Mouse (Mus musculus) kidney, postnatal 0 days (tissue): ENCODE measurements at regions not wholly inside any gene's neighbourhood (a gene's known extent, or its start where the extent isn't known, plus 50 kb on each side); places are given as distances from the start of the nearest gene placed in this dataset.

Experiments
- ATAC-seq: fragments of 200-750 bp; cut with Nextera tagmentation; replicated peaks from 2 replicates; pipeline ENCODE4 v1.8.0; 2017; ENCODE audit warnings: low read depth, moderate number of reproducible peaks, moderate TSS enrichment, moderate library complexity; ENCODE audit not compliant: low FRiP score
- DNase-seq: peaks from one replicate; pipeline ENCODE4 v3.0.0-alpha.2; 2016; ENCODE audit warnings: low spot score
- H3K27ac ChIP-seq: fragments of 300-500 bp; sonication (generic); 2 replicates; pipeline ENCODE4 v1.5.1; 2014; ENCODE audit warnings: mild to moderate bottlenecking
- H3K27me3 ChIP-seq: fragments of 300-500 bp; sonication (generic); 2 replicates; pipeline ENCODE4 v1.6.1; 2014; ENCODE audit warnings: low read length, mixed read lengths; ENCODE audit not compliant: insufficient read depth
- H3K36me3 ChIP-seq: fragments of 300-500 bp; sonication (generic); 2 replicates; pipeline ENCODE4 v1.6.1; 2014; ENCODE audit warnings: low read length, mixed read lengths; ENCODE audit not compliant: insufficient read depth
- H3K4me1 ChIP-seq: fragments of 300-500 bp; sonication (generic); replicated peaks from 2 replicates; pipeline ENCODE4 v1.6.1; 2014; ENCODE audit warnings: antibody characterized with exemption, low read length, mixed read lengths; ENCODE audit not compliant: insufficient read depth
- H3K4me2 ChIP-seq: fragments of 300-500 bp; sonication (generic); 2 replicates; pipeline ENCODE4 v1.6.1; 2014; ENCODE audit warnings: mild to moderate bottlenecking, low read length, moderate library complexity, mixed read lengths
- H3K4me3 ChIP-seq: fragments of 300-500 bp; sonication (generic); replicated peaks from 2 replicates; pipeline ENCODE4 v1.5.1; 2014; ENCODE audit warnings: low read depth, low read length
- H3K9ac ChIP-seq: fragments of 300-500 bp; sonication (generic); 2 replicates; pipeline ENCODE4 v1.6.1; 2014; ENCODE audit warnings: low read depth, low read length
- H3K9me3 ChIP-seq: fragments of 300-500 bp; sonication (generic); replicated peaks from 2 replicates; pipeline ENCODE4 v1.6.1; 2016; ENCODE audit warnings: low read length, inconsistent platforms, mixed read lengths
- CTCF ChIP-seq: IDR thresholded peaks from 2 replicates; pipeline ENCODE4 v1.5.1; 2016; ENCODE audit warnings: antibody characterized with exemption, low read depth, mild to moderate bottlenecking, moderate library complexity
- WGBS: fragments of 180-500 bp; shearing (Covaris S2); extraction: QIAGEN DNeasy Blood & Tissue Kit; methylation state at CpG from one replicate; pipeline ENCODE4 v1.1.7; 2014; 5-methylcytosine and 5-hydroxymethylcytosine counted together

DNA sequence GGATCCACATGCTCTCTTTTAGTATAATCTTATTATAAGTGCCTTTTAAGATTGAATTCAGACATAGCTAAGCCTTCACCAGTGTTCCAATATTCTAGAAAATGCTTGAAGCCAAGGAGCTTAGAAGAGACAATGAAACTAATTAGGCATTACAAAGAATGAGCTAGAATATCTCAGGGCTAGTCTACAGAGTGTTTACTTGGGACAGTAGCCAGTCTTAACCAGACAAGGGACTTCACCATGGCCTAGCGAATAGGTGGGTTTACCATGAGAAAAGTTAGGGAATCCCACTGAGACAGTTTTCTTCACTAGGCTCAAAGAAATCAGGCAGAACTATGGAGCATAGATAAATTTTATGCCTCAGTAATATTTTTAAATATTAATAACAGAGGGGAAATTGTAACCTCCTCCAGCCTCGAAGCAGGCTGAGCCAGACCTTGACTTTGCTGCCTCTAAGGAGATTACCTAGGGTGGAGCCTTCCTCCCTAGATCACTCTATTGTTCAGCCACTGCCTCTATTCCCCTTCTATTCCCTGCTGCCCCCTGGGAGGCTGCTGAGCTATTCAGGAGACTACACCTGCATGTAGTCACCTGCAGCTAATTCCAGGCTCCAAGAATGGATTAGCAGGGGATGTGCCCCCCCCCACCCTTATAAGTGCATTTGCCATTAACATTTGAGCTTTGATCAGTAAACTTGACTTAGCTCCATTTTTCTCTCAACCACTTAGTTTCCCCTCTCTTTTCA, 1014.5 kb upstream of the Arrdc3 start:
- Histone ChIP-seq H3K36me3 (no peaks in the 10 kb centered on the region), H3K4me2 (no peak overlapping the region), H3K27ac (no peak overlapping the region), H3K9me3 (no peaks in the 10 kb centered on the region; the same call in 1 of the 2 replicates), H3K9ac (no peak overlapping the region), H3K27me3 (no peaks in the 10 kb centered on the region), H3K4me3 (no peak overlapping the region), H3K4me1 (no peaks in the 10 kb centered on the region)
- TF ChIP-seq CTCF, result no peak
- 69% methylated on average over 2 of the region's 2 CpGs for WGBS
- DNase-seq, result no peak
- ATAC-seq, result no peak

- no peak overlapping the region for H3K9ac ChIP-seq
- 81% methylated on average over 1 of the region's 1 CpGs for whole genome bisulfite sequencing
- ATAC-seq (no peak), DNase-seq (no peak)
- H3K9me3 ChIP-seq, result no peaks in the 10 kb centered on the region
- no peak overlapping the region for H3K4me3 ChIP-seq
- no peaks in the 10 kb centered on the region for H3K4me1 ChIP-seq
- H3K4me2 ChIP-seq, result no peak overlapping the region
- no peak for TF ChIP-seq CTCF
- H3K36me3 ChIP-seq, result no peaks in the 10 kb centered on the region
- H3K27ac ChIP-seq, result no peak overlapping the region
- H3K27me3 ChIP-seq, result no peaks in the 10 kb centered on the region
Observed at GRCm38 (mm10) chr13:79880136-79880535, 1003.0 kb upstream of the Arrdc3 start.

DNA sequence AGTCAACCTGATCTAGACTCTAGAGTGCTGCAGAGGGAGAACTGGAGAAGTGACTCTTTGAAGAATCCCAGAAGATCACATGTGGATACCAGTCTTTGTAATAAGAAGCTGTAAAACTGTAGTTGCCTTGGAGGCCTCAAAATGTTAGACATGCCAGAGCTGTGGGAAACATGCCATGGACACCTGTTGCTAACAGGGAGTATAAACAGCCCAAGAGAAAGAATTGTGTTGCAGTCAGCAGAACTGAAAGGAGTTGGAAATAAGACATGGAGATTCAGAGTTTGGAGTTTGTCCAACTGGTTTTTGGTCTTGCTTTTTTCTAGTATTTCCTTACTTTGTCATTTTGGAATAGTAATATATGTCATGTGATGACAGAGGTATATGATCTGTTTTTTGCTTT, 997.2 kb upstream of the Arrdc3 start:
- Histone ChIP-seq H3K9ac (no peak overlapping the region), H3K27ac (no peak overlapping the region), H3K27me3 (no peaks in the 10 kb centered on the region), H3K9me3 (no peaks in the 10 kb centered on the region), H3K4me1 (no peaks in the 10 kb centered on the region), H3K4me3 (no peak overlapping the region), H3K4me2 (no peak overlapping the region), H3K36me3 (no peaks in the 10 kb centered on the region)
- TF ChIP-seq CTCF, result no peak
- DNase-seq, result no peak
- no peak for ATAC-seq

DNA sequence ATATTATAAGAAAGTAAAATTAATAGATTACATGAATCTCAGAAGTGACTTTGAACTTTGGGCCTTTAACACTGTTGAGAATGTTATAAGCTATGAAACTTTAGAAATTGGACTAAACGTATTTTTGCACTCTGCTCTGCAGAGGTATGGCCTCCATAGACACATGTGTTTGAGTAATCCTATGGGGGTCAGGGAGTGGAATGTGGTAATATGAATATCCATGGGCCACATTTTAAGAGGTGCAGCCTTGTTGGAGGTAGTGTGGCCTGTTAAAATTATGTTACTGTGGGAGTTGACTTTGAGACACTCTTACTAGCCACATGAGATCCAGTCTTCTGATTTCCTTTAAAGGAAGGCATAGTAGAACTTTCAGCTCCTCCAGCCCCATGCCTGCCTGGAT, 996.8 kb upstream of the Arrdc3 start:
- Histone ChIP-seq H3K36me3 (no peaks in the 10 kb centered on the region), H3K9me3 (no peaks in the 10 kb centered on the region), H3K9ac (no peak overlapping the region), H3K4me2 (no peak overlapping the region), H3K27me3 (no peaks in the 10 kb centered on the region), H3K4me1 (no peaks in the 10 kb centered on the region), H3K27ac (no peak overlapping the region), H3K4me3 (no peak overlapping the region)
- no peak for TF ChIP-seq CTCF
- no peak for DNase-seq
- no peak for ATAC-seq
- 86% methylated on average over 1 of the region's 1 CpGs for WGBS
